Mouse (Mus musculus): Measurements from ENCODE around the gene Vcam1. TPM values are rescaled to one million over a fixed set of nuclear protein-coding genes. Genes with fewer than 3 reads are reported as not detected.

The Vcam1 gene
- polyA plus RNA-seq, 1 experiment = 51.8 TPM

- no peaks in the 10 kb centered on the region for H3K4me1 ChIP-seq (ENCODE audit: control insufficient read depth, insufficient read depth, insufficient read length)
- H3K27ac ChIP-seq (ENCODE audit: insufficient read depth, low read length) = no peak overlapping the region
- no peaks in the 10 kb centered on the region for H3K27me3 ChIP-seq (ENCODE audit: control insufficient read depth, insufficient read depth, low read length)
- no peak overlapping the region for H3K4me3 ChIP-seq (ENCODE audit: extremely low read depth, insufficient read depth, insufficient read length)
- no peak for TF ChIP-seq CTCF (IDR thresholded peaks at IDR 0.05; ENCODE audit: extremely low read depth, insufficient read depth, insufficient read length, insufficient replicate concordance)
- H3K36me3 ChIP-seq (ENCODE audit: control insufficient read depth, insufficient read depth, low read length) = no peaks in the 10 kb centered on the region
- DNase-seq (ENCODE audit: low read depth in 1 of 2, low spot score in 2 of 2) = no peak
- 87% methylated on average over 3 of the region's 3 CpGs for WGBS
Observed at GRCm38 (mm10) chr3:116092547-116092946, 36.9 kb downstream of the Vcam1 start.

- H3K4me1 ChIP-seq (ENCODE audit: control insufficient read depth, insufficient read depth, insufficient read length) = no peaks in the 10 kb centered on the region
- H3K27ac ChIP-seq (ENCODE audit: insufficient read depth, low read length) = no peak overlapping the region
- DNase-seq (ENCODE audit: low read depth in 1 of 2, low spot score in 2 of 2) = no peak
- TF ChIP-seq POLR2A (IDR thresholded peaks at IDR 0.05; ENCODE audit: low read depth, low read length) = no peak
- no peak for TF ChIP-seq CTCF (IDR thresholded peaks at IDR 0.05; ENCODE audit: extremely low read depth, insufficient read depth, insufficient read length, insufficient replicate concordance)
- no peaks in the 10 kb centered on the region for H3K36me3 ChIP-seq (ENCODE audit: control insufficient read depth, insufficient read depth, low read length)
- H3K4me3 ChIP-seq (ENCODE audit: extremely low read depth, insufficient read depth, insufficient read length) = no peak overlapping the region
- WGBS = 86% methylated on average over 5 of the region's 5 CpGs
- no peaks in the 10 kb centered on the region for H3K27me3 ChIP-seq (ENCODE audit: control insufficient read depth, insufficient read depth, low read length)
Observed at GRCm38 (mm10) chr3:116091706-116092105, 37.8 kb downstream of the Vcam1 start.

- Histone ChIP-seq H3K4me3 (ENCODE audit: extremely low read depth, insufficient read depth, insufficient read length) (no peak overlapping the region), H3K4me1 (ENCODE audit: control insufficient read depth, insufficient read depth, insufficient read length) (no peaks in the 10 kb centered on the region), H3K27ac (ENCODE audit: insufficient read depth, low read length) (no peak overlapping the region), H3K36me3 (ENCODE audit: control insufficient read depth, insufficient read depth, low read length) (no peaks in the 10 kb centered on the region), H3K27me3 (ENCODE audit: control insufficient read depth, insufficient read depth, low read length) (no peaks in the 10 kb centered on the region)
- TF ChIP-seq POLR2A (IDR thresholded peaks at IDR 0.05; ENCODE audit: low read depth, low read length) = no peak
- no peak for DNase-seq (ENCODE audit: low read depth in 1 of 2, low spot score in 2 of 2)
- WGBS = 87% methylated on average over 4 of the region's 4 CpGs
Observed at GRCm38 (mm10) chr3:116085962-116086361, 43.5 kb downstream of the Vcam1 start.

GRCm38 (mm10) chr3:116080939-116081676 is 48.4 kb downstream of the Vcam1 start:
- no peaks in the 10 kb centered on the region for H3K27me3 ChIP-seq (ENCODE audit: control insufficient read depth, insufficient read depth, low read length)
- DNase-seq (ENCODE audit: low read depth in 1 of 2, low spot score in 2 of 2) = no peak
- H3K4me1 ChIP-seq (ENCODE audit: control insufficient read depth, insufficient read depth, insufficient read length) = no peaks in the 10 kb centered on the region
- no peak overlapping the region for H3K4me3 ChIP-seq (ENCODE audit: extremely low read depth, insufficient read depth, insufficient read length)
- no peak for TF ChIP-seq POLR2A (IDR thresholded peaks at IDR 0.05; ENCODE audit: low read depth, low read length)
- no peak for TF ChIP-seq CTCF (IDR thresholded peaks at IDR 0.05; ENCODE audit: extremely low read depth, insufficient read depth, insufficient read length, insufficient replicate concordance)
- WGBS = 83% methylated on average over 7 of the region's 7 CpGs
- no peaks in the 10 kb centered on the region for H3K36me3 ChIP-seq (ENCODE audit: control insufficient read depth, insufficient read depth, low read length)
- no peak overlapping the region for H3K27ac ChIP-seq (ENCODE audit: insufficient read depth, low read length)

- 76% methylated on average over 8 of the region's 8 CpGs for WGBS
- TF ChIP-seq POLR2A (IDR thresholded peaks at IDR 0.05; ENCODE audit: low read depth, low read length) (no peak), CTCF (IDR thresholded peaks at IDR 0.05; ENCODE audit: extremely low read depth, insufficient read depth, insufficient read length, insufficient replicate concordance) (no peak)
- Histone ChIP-seq H3K27ac (ENCODE audit: insufficient read depth, low read length) (no peak overlapping the region), H3K36me3 (ENCODE audit: control insufficient read depth, insufficient read depth, low read length) (no peaks in the 10 kb centered on the region), H3K4me3 (ENCODE audit: extremely low read depth, insufficient read depth, insufficient read length) (no peak overlapping the region), H3K27me3 (ENCODE audit: control insufficient read depth, insufficient read depth, low read length) (no peaks in the 10 kb centered on the region), H3K4me1 (ENCODE audit: control insufficient read depth, insufficient read depth, insufficient read length) (no peaks in the 10 kb centered on the region)
- DNase-seq (ENCODE audit: low read depth in 1 of 2, low spot score in 2 of 2) = no peak
Observed at GRCm38 (mm10) chr3:116080166-116080788, 49.2 kb downstream of the Vcam1 start.

- 80% methylated on average over 4 of the region's 4 CpGs for WGBS
- Histone ChIP-seq H3K4me3 (ENCODE audit: extremely low read depth, insufficient read depth, insufficient read length) (no peak overlapping the region), H3K27me3 (ENCODE audit: control insufficient read depth, insufficient read depth, low read length) (no peaks in the 10 kb centered on the region), H3K4me1 (ENCODE audit: control insufficient read depth, insufficient read depth, insufficient read length) (no peaks in the 10 kb centered on the region), H3K27ac (ENCODE audit: insufficient read depth, low read length) (no peak overlapping the region), H3K36me3 (ENCODE audit: control insufficient read depth, insufficient read depth, low read length) (no peaks in the 10 kb centered on the region)
- TF ChIP-seq CTCF (IDR thresholded peaks at IDR 0.05; ENCODE audit: extremely low read depth, insufficient read depth, insufficient read length, insufficient replicate concordance) = no peak
- TF ChIP-seq POLR2A (IDR thresholded peaks at IDR 0.05; ENCODE audit: low read depth, low read length) = no peak
- DNase-seq (ENCODE audit: low read depth in 1 of 2, low spot score in 2 of 2) = no peak
Observed at GRCm38 (mm10) chr3:116078490-116078889, 51.0 kb downstream of the Vcam1 start.

- WGBS = 67% methylated on average over 2 of the region's 2 CpGs
Observed at GRCm38 (mm10) chr3:116076739-116077138, 52.7 kb downstream of the Vcam1 start.

More at GRCm38 (mm10) chr3:116076739-116077138, 52.7 kb downstream of the Vcam1 start:
- no peak for DNase-seq (ENCODE audit: low read depth in 1 of 2, low spot score in 2 of 2)
- H3K36me3 ChIP-seq (ENCODE audit: control insufficient read depth, insufficient read depth, low read length) = no peaks in the 10 kb centered on the region
- H3K4me3 ChIP-seq (ENCODE audit: extremely low read depth, insufficient read depth, insufficient read length) = no peak overlapping the region
- no peaks in the 10 kb centered on the region for H3K4me1 ChIP-seq (ENCODE audit: control insufficient read depth, insufficient read depth, insufficient read length)
- no peaks in the 10 kb centered on the region for H3K27me3 ChIP-seq (ENCODE audit: control insufficient read depth, insufficient read depth, low read length)
- no peak overlapping the region for H3K27ac ChIP-seq (ENCODE audit: insufficient read depth, low read length)
- no peak for TF ChIP-seq CTCF (IDR thresholded peaks at IDR 0.05; ENCODE audit: extremely low read depth, insufficient read depth, insufficient read length, insufficient replicate concordance)
- no peak for TF ChIP-seq POLR2A (IDR thresholded peaks at IDR 0.05; ENCODE audit: low read depth, low read length)
